Mouse (Mus musculus) stomach, embryonic 14.5 days (tissue): ENCODE measurements around the gene Adcy7. TPM values are rescaled to one million over a fixed set of nuclear protein-coding genes. Genes with fewer than 3 reads are reported as not detected.

Experiments
- ATAC-seq: fragments of 200-750 bp; cut with Nextera tagmentation; 2 replicates; pipeline ENCODE4 v1.8.0; 2017; ENCODE audit warnings: low read depth, moderate TSS enrichment; ENCODE audit not compliant: insufficient number of reproducible peaks, insufficient read depth, low FRiP score
- H3K27ac ChIP-seq: fragments of 300-500 bp; sonication (generic); 2 replicates; pipeline ENCODE4 v1.5.1; 2014; ENCODE audit warnings: mild to moderate bottlenecking, low read length, moderate library complexity, mixed read lengths
- H3K27me3 ChIP-seq: fragments of 300-500 bp; sonication (generic); 2 replicates; pipeline ENCODE4 v1.6.1; 2014; ENCODE audit warnings: low read length, control low read depth, mixed read lengths; ENCODE audit not compliant: control insufficient read depth, insufficient read depth
- H3K36me3 ChIP-seq: fragments of 300-500 bp; sonication (generic); 2 replicates; pipeline ENCODE4 v1.6.1; 2014; ENCODE audit warnings: mild to moderate bottlenecking, control low read depth, low read length, moderate library complexity, mixed read lengths; ENCODE audit not compliant: control insufficient read depth, insufficient read depth
- H3K4me1 ChIP-seq: fragments of 300-500 bp; sonication (generic); 2 replicates; pipeline ENCODE4 v1.6.1; 2014; ENCODE audit warnings: low read length, control low read depth, mixed read lengths; ENCODE audit not compliant: control insufficient read depth, insufficient read depth
- H3K4me2 ChIP-seq: fragments of 300-500 bp; sonication (generic); replicated peaks from 2 replicates; pipeline ENCODE4 v1.6.1; 2014; ENCODE audit warnings: low read depth, low read length, control low read depth
- H3K4me3 ChIP-seq: fragments of 300-500 bp; sonication (generic); 2 replicates; pipeline ENCODE4 v1.5.1; 2014; ENCODE audit warnings: low read depth, low read length, control low read depth
- H3K9ac ChIP-seq: fragments of 300-500 bp; sonication (generic); replicated peaks from 2 replicates; pipeline ENCODE4 v1.6.1; 2014; ENCODE audit warnings: low read depth, mild to moderate bottlenecking, control low read depth, low read length, moderate library complexity, mixed read lengths
- H3K9me3 ChIP-seq: fragments of 300-500 bp; sonication (generic); 2 replicates; pipeline ENCODE4 v1.6.1; 2016; ENCODE audit warnings: low read depth, low read length, control low read depth; ENCODE audit not compliant: control insufficient read depth
- WGBS: fragments of 180-500 bp; shearing (Covaris S2); extraction: QIAGEN DNeasy Blood & Tissue Kit; methylation state at CpG from one replicate; pipeline ENCODE4 v1.1.7; 2014; 5-methylcytosine and 5-hydroxymethylcytosine counted together
- polyA plus RNA-seq: library from polyadenylated mRNA; unstranded; fragments of >200 nt; fragmentation: Nextera tagmentation; extraction: Ambion mirVana; gene quantifications from 2 replicates; pipeline ENCODE4 v1.2.1, GENCODE M21; 2014

Adcy7 gene
- polyA plus RNA-seq, 1 experiment from 2014 or later = 5.0 TPM

- Histone ChIP-seq H3K4me2 (no peak overlapping the region), H3K27me3 (0 out of 2 replicates have a peak, but pooled peaks cover 3% of the 10 kb centered on the region), H3K27ac (no peak overlapping the region), H3K4me3 (no peak overlapping the region), H3K4me1 (0 out of 2 replicates have a peak, but pooled peaks cover 5% of the 10 kb centered on the region), H3K36me3 (no peaks in the 10 kb centered on the region), H3K9ac (no peak overlapping the region), H3K9me3 (no peaks in the 10 kb centered on the region)
- 73% methylated on average over 8 of the region's 8 CpGs for WGBS
- no peak for ATAC-seq
Measured at GRCm38 (mm10) chr8:88312966-88313365, 40.8 kb downstream of the Adcy7 start.

GRCm38 (mm10) chr8:88313991-88314390, 41.8 kb downstream of the Adcy7 start:
- Histone ChIP-seq H3K36me3 (no peaks in the 10 kb centered on the region), H3K9me3 (no peaks in the 10 kb centered on the region), H3K27ac (no peak overlapping the region), H3K27me3 (0 out of 2 replicates have a peak, but pooled peaks cover 3% of the 10 kb centered on the region), H3K9ac (no peak overlapping the region), H3K4me2 (no peak overlapping the region), H3K4me1 (0 out of 2 replicates have a peak, but pooled peaks cover 5% of the 10 kb centered on the region), H3K4me3 (no peak overlapping the region)
- 92% methylated on average over 12 of the region's 12 CpGs for WGBS
- ATAC-seq = no peak

GRCm38 (mm10) chr8:88315302-88315701, 43.1 kb downstream of the Adcy7 start:
- Histone ChIP-seq H3K27ac (no peak overlapping the region), H3K36me3 (no peaks in the 10 kb centered on the region), H3K9ac (no peak overlapping the region), H3K4me3 (no peak overlapping the region), H3K4me1 (0 out of 2 replicates have a peak, but pooled peaks cover 5% of the 10 kb centered on the region), H3K27me3 (0 out of 2 replicates have a peak, but pooled peaks cover 3% of the 10 kb centered on the region), H3K9me3 (no peaks in the 10 kb centered on the region), H3K4me2 (no peak overlapping the region)
- ATAC-seq = no peak
- 95% methylated on average over 8 of the region's 8 CpGs for WGBS

GRCm38 (mm10) chr8:88316139-88316931, 44.1 kb downstream of the Adcy7 start:
- Histone ChIP-seq H3K36me3 (no peaks in the 10 kb centered on the region), H3K4me1 (0 out of 2 replicates have a peak, but pooled peaks cover 5% of the 10 kb centered on the region), H3K9me3 (no peaks in the 10 kb centered on the region), H3K9ac (no peak overlapping the region), H3K27me3 (0 out of 2 replicates have a peak, but pooled peaks cover 3% of the 10 kb centered on the region), H3K27ac (no peak overlapping the region; the same call in 1 of the 2 replicates), H3K4me3 (no peak overlapping the region), H3K4me2 (no peak overlapping the region)
- WGBS = 28% methylated on average over 8 of the region's 8 CpGs
- ATAC-seq = peak; percentile 42; the same call in 1 of the 2 replicates

- Histone ChIP-seq H3K9me3 (no peaks in the 10 kb centered on the region), H3K9ac (no peak overlapping the region), H3K36me3 (no peaks in the 10 kb centered on the region), H3K27me3 (0 out of 2 replicates have a peak, but pooled peaks cover 3% of the 10 kb centered on the region), H3K4me1 (0 out of 2 replicates have a peak, but pooled peaks cover 5% of the 10 kb centered on the region), H3K4me2 (no peak overlapping the region), H3K27ac (no peak overlapping the region), H3K4me3 (no peak overlapping the region)
- 55% methylated on average over 5 of the region's 5 CpGs for WGBS
- ATAC-seq = no peak
Measured at GRCm38 (mm10) chr8:88317341-88317740, 45.1 kb downstream of the Adcy7 start.

- H3K4me1 ChIP-seq = 0 out of 2 replicates have a peak, but pooled peaks cover 5% of the 10 kb centered on the region
- 93% methylated on average over 8 of the region's 8 CpGs for WGBS
- H3K4me3 ChIP-seq = no peak overlapping the region
- H3K36me3 ChIP-seq = no peaks in the 10 kb centered on the region
- no peaks in the 10 kb centered on the region for H3K9me3 ChIP-seq
- 0 out of 2 replicates have a peak, but pooled peaks cover 3% of the 10 kb centered on the region for H3K27me3 ChIP-seq
- no peak for ATAC-seq
- H3K27ac ChIP-seq = no peak overlapping the region
- H3K4me2 ChIP-seq = no peak overlapping the region
- no peak overlapping the region for H3K9ac ChIP-seq
Measured at GRCm38 (mm10) chr8:88318151-88318550, 45.9 kb downstream of the Adcy7 start.

- no peak overlapping the region for H3K9ac ChIP-seq
- H3K9me3 ChIP-seq = no peaks in the 10 kb centered on the region
- 0 out of 2 replicates have a peak, but pooled peaks cover 5% of the 10 kb centered on the region for H3K4me1 ChIP-seq
- no peak overlapping the region for H3K4me2 ChIP-seq
- H3K27me3 ChIP-seq = no peaks in the 10 kb centered on the region
- H3K4me3 ChIP-seq = no peak overlapping the region
- ATAC-seq = no peak
- H3K36me3 ChIP-seq = no peaks in the 10 kb centered on the region
- H3K27ac ChIP-seq = no peak overlapping the region
- WGBS = 98% methylated on average over 6 of the region's 6 CpGs
Measured at GRCm38 (mm10) chr8:88320134-88320533, 47.9 kb downstream of the Adcy7 start.

- H3K9ac ChIP-seq = no peak overlapping the region
- ATAC-seq = no peak
- H3K4me3 ChIP-seq = no peak overlapping the region
- no peak overlapping the region for H3K27ac ChIP-seq
- H3K27me3 ChIP-seq = no peaks in the 10 kb centered on the region
- whole genome bisulfite sequencing = 89% methylated on average over 5 of the region's 5 CpGs
- H3K9me3 ChIP-seq = no peaks in the 10 kb centered on the region
- H3K4me1 ChIP-seq = peaks cover 9% of the 10 kb centered on the region; the same call in 1 of the 2 replicates
- H3K4me2 ChIP-seq = no peak overlapping the region
- H3K36me3 ChIP-seq = peaks cover 6% of the 10 kb centered on the region; the same call in 1 of the 2 replicates
Measured at GRCm38 (mm10) chr8:88321387-88321786, 49.2 kb downstream of the Adcy7 start.
